In the genomic region with DNA sequence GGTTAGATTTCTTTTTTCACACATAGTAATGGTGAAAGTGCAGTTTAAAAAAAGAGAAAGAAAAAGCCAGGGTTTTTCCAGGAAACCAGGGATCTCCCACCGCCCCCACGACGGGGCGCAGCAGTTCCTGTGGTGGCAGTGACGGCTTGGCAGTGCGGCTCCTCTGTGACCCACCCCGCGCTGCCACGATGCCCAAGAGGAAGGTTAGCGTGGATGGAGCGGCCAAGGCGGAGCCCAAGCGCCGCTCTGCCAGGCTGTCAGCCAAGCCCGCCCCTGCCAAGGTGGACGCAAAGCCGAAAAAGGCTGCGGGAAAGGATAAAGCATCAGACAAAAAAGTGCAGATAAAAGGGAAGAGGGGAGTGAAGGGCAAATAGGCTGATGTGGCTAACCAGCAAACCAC, we compare ENCODE assay signal across 9 mouse cellular contexts. TPM values are rescaled to one million over a fixed set of nuclear protein-coding genes. Genes with fewer than 3 reads are reported as not detected.
DNase-seq lines count a peak whose midpoint lies in the region; ATAC-seq lines count a peak whose summit lies in the region.
"Had no signal": no experiment of that assay in that cellular context is flagged by ENCODE, and none has a peak within 500 bp of the region (broad histone marks: within the 10 kb centered on the region; RNA-seq: fewer than 3 reads in every experiment).

No protein-coding gene starts in this region.

- under 1% methylated on average over 18 of the region's 18 CpGs for WGBS in hindbrain, embryonic 13.5 days
- 2% methylated on average over 18 of the region's 18 CpGs for WGBS in liver, embryonic 13.5 days (ENCODE audit: insufficient replicate concordance)

- no peak for DNase-seq in frontal cortex, postnatal 14 days (ENCODE audit: low spot score in 2 of 2)
- DNase-seq in testis, postnatal 10 days (ENCODE audit: low spot score): peak; percentile 38
- no peak for DNase-seq in testis, postnatal 14 days (ENCODE audit: low spot score)
- DNase-seq in liver, embryonic 13.5 days: no peak
- DNase-seq in urinary bladder, adult 2 months (ENCODE audit: low spot score): no peak
- DNase-seq in thymus, postnatal 0 days (ENCODE audit: low spot score): no peak

- peak overlapping the region; percentile 70 for H3K4me2 ChIP-seq in hindbrain, embryonic 13.5 days
- peak overlapping the region; percentile 50 for H3K4me2 ChIP-seq in liver, embryonic 13.5 days

- peak overlapping the region; percentile 42 for H3K4me3 ChIP-seq in hindbrain, embryonic 13.5 days
- H3K4me3 ChIP-seq in liver, embryonic 13.5 days (replicated peaks): peak overlapping the region; percentile 21; the same call in 1 of the 2 replicates

- H3K36me3 ChIP-seq in hindbrain, embryonic 13.5 days: no peaks in the 10 kb centered on the region
- no peaks in the 10 kb centered on the region for H3K36me3 ChIP-seq in liver, embryonic 13.5 days
- H3K36me3 ChIP-seq: G1E had no signal

- H3K9ac ChIP-seq in hindbrain, embryonic 13.5 days: peak overlapping the region; percentile 75
- no peak overlapping the region for H3K9ac ChIP-seq in liver, embryonic 13.5 days

- no peak overlapping the region for H3K27ac ChIP-seq in hindbrain, embryonic 13.5 days
- H3K27ac ChIP-seq in liver, embryonic 13.5 days: no peak overlapping the region

- H3K4me1 ChIP-seq in hindbrain, embryonic 13.5 days (replicated peaks): peaks cover 7% of the 10 kb centered on the region
- H3K4me1 ChIP-seq in liver, embryonic 13.5 days (replicated peaks): peaks cover 3% of the 10 kb centered on the region; the same call in 1 of the 2 replicates

- no peaks in the 10 kb centered on the region for H3K9me3 ChIP-seq in hindbrain, embryonic 13.5 days
- H3K9me3 ChIP-seq in liver, embryonic 13.5 days (replicated peaks): no peaks in the 10 kb centered on the region
- H3K9me3 ChIP-seq: G1E had no signal

- no peaks in the 10 kb centered on the region for H3K27me3 ChIP-seq in hindbrain, embryonic 13.5 days
- peaks cover 13% of the 10 kb centered on the region for H3K27me3 ChIP-seq in liver, embryonic 13.5 days

- peak; percentile 84 for ATAC-seq in frontal cortex, adult (ENCODE audit: low TSS enrichment)
- ATAC-seq in hindbrain, embryonic 13.5 days (ENCODE audit: low FRiP score): no peak
- no peak for ATAC-seq in liver, embryonic 13.5 days (ENCODE audit: low read depth)

RNA-seq across cellular contexts. Expression of gene Plch1, which starts 6.0 kb away (rescaled TPM):
- polyA plus RNA-seq in hindbrain, embryonic 13.5 days (2015; fragmentation: Nextera tagmentation; extraction: Ambion mirVana): 11.1 and 12.2 TPM in 2 replicates
- 0.09 and 0.10 TPM in 2 replicates for polyA plus RNA-seq in liver, embryonic 13.5 days (2015; fragmentation: Nextera tagmentation; extraction: Ambion mirVana)
- polyA plus RNA-seq in urinary bladder, adult 2 months (2012; rRNA removed): 0.35 and 0.47 TPM in 2 replicates
- polyA plus RNA-seq in thymus, postnatal 0 days (2015; fragmentation: Nextera tagmentation; extraction: Ambion mirVana): 0.15 and 0.26 TPM in 2 replicates
- polyA plus RNA-seq: G1E had no signal

RNA-seq across cellular contexts. Expression of gene E130311K13Rik, which starts 24.0 kb away (rescaled TPM):
- 5.3 and 6.4 TPM in 2 replicates for polyA plus RNA-seq in hindbrain, embryonic 13.5 days (2015; fragmentation: Nextera tagmentation; extraction: Ambion mirVana)
- polyA plus RNA-seq in liver, embryonic 13.5 days (2015; fragmentation: Nextera tagmentation; extraction: Ambion mirVana): 2.2 and 2.3 TPM in 2 replicates
- polyA plus RNA-seq in urinary bladder, adult 2 months (2012; rRNA removed): 7.7 and 7.9 TPM in 2 replicates
- 4.8 TPM in 2 replicates for polyA plus RNA-seq in thymus, postnatal 0 days (2015; fragmentation: Nextera tagmentation; extraction: Ambion mirVana)

RNA-seq across cellular contexts. Expression of gene Slc33a1, which starts 59.3 kb away (rescaled TPM):
- polyA plus RNA-seq in hindbrain, embryonic 13.5 days (2015; fragmentation: Nextera tagmentation; extraction: Ambion mirVana): 15.1 and 15.5 TPM in 2 replicates
- 10.2 and 13.1 TPM in 2 replicates for polyA plus RNA-seq in liver, embryonic 13.5 days (2015; fragmentation: Nextera tagmentation; extraction: Ambion mirVana)
- polyA plus RNA-seq in urinary bladder, adult 2 months (2012; rRNA removed): 17.5 and 21.4 TPM in 2 replicates
- polyA plus RNA-seq in thymus, postnatal 0 days (2015; fragmentation: Nextera tagmentation; extraction: Ambion mirVana): 15.4 and 17.7 TPM in 2 replicates
